Mouse (Mus musculus): ENCODE results near the gene Adamts9. TPM values are rescaled to one million over a fixed set of nuclear protein-coding genes. Genes with fewer than 3 reads are reported as not detected.

Gene Adamts9
- 6.4 and 7.2 TPM in 2 replicates for polyA plus RNA-seq (2015; fragmentation: Nextera tagmentation; extraction: Ambion mirVana)

DNA sequence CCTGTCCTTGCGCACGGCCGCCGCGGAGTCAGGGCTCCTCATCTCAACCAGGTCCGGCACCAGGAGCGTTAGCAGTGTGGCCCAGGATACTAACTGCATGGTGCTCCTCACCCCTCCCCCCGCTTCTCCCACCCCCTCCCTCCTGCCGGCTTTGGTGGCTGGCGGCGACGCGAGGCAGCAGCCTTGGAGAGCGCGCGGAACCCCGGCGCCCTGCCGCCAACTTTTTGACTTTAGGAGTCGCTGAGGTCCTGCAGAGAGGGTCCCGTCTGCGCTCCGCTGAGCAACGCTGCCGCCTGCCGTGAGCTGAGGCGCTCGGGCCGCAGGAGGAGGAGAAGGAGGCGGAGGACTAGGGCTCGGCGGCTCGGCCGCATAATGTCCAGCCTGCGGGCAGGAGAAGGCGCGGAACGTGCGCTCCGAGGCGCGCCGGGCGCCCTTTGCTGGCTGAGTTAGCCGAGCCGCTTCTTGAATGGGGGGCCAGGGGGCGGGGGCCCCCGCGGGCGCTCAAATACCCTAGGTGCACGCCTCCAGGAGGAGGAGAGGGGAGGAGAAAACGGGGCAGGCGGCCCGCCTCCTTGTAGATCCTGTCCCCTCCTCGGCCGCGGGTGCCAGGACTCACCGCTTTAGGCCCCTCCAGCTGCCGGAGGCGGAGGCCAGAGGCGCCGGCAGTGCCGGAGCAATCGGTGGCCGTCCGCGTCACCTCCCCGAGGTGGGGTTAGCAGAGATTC is at the start of gene Adamts9:
Gene Adamts9 (minus strand): TSS at position 436 of the 725 bp plus-strand sequence.
- Histone ChIP-seq H3K4me3 (ENCODE audit: low read depth, low read length) (peak within 1 kb of the TSS; percentile 70), H3K4me2 (replicated peaks; ENCODE audit: low read depth, low read length) (peak within 1 kb of the TSS; percentile 85), H3K36me3 (ENCODE audit: insufficient read depth, low read length) (no peaks in the 10 kb centered on the region), H3K9ac (replicated peaks; ENCODE audit: low read depth) (peak within 1 kb of the TSS; percentile 77), H3K27ac (ENCODE audit: low read length) (peak within 1 kb of the TSS; percentile 90), H3K4me1 (ENCODE audit: insufficient read depth, low read depth, low read length) (peaks cover 5% of the 10 kb centered on the region; the same call in 1 of the 2 replicates), H3K9me3 (ENCODE audit: low read length) (no peaks in the 10 kb centered on the region), H3K27me3 (replicated peaks; ENCODE audit: insufficient read depth, low read length) (no peaks in the 10 kb centered on the region)
- DNase-seq (ENCODE audit: low spot score) = peak; percentile 97
- peak; percentile 80 for ATAC-seq
- WGBS = under 1% methylated on average over 58 of the region's 68 CpGs
- TF ChIP-seq EP300 (IDR thresholded peaks at IDR 0.05) = peak; percentile 49; the same call in 1 of the 2 replicates
- TF ChIP-seq CTCF (IDR thresholded peaks at IDR 0.05) = peak; percentile 45

DNA sequence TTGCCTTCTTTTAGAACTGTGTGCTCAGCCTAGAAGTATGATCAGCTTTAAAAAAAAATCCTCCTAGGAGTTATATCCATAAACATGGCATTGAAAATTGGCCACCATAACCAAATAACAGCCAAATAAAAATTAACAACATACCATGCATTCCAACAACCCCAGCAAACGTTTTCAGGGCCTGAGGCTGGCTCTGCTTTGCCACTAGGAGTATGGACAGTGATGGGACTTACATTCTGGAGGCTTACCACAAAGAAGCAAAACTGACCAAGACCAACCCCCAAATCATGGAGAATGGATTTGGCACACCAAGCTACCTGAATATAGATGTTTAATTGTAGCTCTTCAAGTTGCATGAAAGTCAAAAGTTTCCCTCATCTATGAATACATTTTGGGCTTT is 48.3 kb upstream of the Adamts9 start:
- Histone ChIP-seq H3K27me3 (replicated peaks; ENCODE audit: insufficient read depth, low read length) (no peaks in the 10 kb centered on the region), H3K9me3 (ENCODE audit: low read length) (no peaks in the 10 kb centered on the region), H3K36me3 (ENCODE audit: insufficient read depth, low read length) (no peaks in the 10 kb centered on the region), H3K27ac (ENCODE audit: low read length) (no peak overlapping the region), H3K4me2 (replicated peaks; ENCODE audit: low read depth, low read length) (no peak overlapping the region), H3K9ac (replicated peaks; ENCODE audit: low read depth) (no peak overlapping the region), H3K4me3 (ENCODE audit: low read depth, low read length) (no peak overlapping the region), H3K4me1 (ENCODE audit: insufficient read depth, low read depth, low read length) (peaks cover 8% of the 10 kb centered on the region; the same call in 1 of the 2 replicates)
- TF ChIP-seq CTCF (IDR thresholded peaks at IDR 0.05) = no peak
- TF ChIP-seq EP300 (IDR thresholded peaks at IDR 0.05) = no peak
- 7% methylated on average over 1 of the region's 1 CpGs for WGBS
- DNase-seq (ENCODE audit: low spot score) = no peak
- no peak for ATAC-seq

DNA sequence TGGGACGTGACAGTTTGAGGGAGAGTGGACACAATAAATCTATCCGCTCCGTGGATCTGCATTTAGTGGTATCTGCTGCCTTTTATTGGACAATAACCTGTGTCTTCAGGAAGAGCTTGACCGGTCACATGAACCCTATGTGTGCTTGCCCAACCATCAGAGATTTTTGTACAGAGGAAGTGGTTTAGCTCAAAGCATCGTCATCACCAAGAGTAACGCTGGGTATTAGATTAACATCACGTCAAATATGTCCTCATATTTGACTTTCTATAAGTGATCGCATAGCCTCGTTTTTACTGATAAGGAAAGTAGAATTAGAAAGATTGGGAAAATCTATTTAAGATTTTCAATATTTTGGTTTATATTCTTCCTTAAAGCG is 45.3 kb upstream of the Adamts9 start:
- no peaks in the 10 kb centered on the region for H3K9me3 ChIP-seq (ENCODE audit: low read length)
- H3K4me1 ChIP-seq (ENCODE audit: insufficient read depth, low read depth, low read length) = peaks cover 8% of the 10 kb centered on the region; the same call in 1 of the 2 replicates
- whole genome bisulfite sequencing = 55% methylated on average over 10 of the region's 10 CpGs
- DNase-seq (ENCODE audit: low spot score) = peak; percentile 18
- H3K27me3 ChIP-seq (replicated peaks; ENCODE audit: insufficient read depth, low read length) = no peaks in the 10 kb centered on the region
- no peak overlapping the region for H3K4me3 ChIP-seq (ENCODE audit: low read depth, low read length)
- H3K4me2 ChIP-seq (replicated peaks; ENCODE audit: low read depth, low read length) = peak overlapping the region; percentile 22; the same call in 1 of the 2 replicates
- ATAC-seq = peak; percentile 23; the same call in 1 of the 2 replicates
- no peak for TF ChIP-seq CTCF (IDR thresholded peaks at IDR 0.05)
- 0 out of 2 replicates have a peak, but pooled peaks have one; percentile 1 for TF ChIP-seq EP300 (IDR thresholded peaks at IDR 0.05)
- H3K36me3 ChIP-seq (ENCODE audit: insufficient read depth, low read length) = no peaks in the 10 kb centered on the region
- H3K9ac ChIP-seq (replicated peaks; ENCODE audit: low read depth) = no peak overlapping the region
- H3K27ac ChIP-seq (ENCODE audit: low read length) = no peak overlapping the region

DNA sequence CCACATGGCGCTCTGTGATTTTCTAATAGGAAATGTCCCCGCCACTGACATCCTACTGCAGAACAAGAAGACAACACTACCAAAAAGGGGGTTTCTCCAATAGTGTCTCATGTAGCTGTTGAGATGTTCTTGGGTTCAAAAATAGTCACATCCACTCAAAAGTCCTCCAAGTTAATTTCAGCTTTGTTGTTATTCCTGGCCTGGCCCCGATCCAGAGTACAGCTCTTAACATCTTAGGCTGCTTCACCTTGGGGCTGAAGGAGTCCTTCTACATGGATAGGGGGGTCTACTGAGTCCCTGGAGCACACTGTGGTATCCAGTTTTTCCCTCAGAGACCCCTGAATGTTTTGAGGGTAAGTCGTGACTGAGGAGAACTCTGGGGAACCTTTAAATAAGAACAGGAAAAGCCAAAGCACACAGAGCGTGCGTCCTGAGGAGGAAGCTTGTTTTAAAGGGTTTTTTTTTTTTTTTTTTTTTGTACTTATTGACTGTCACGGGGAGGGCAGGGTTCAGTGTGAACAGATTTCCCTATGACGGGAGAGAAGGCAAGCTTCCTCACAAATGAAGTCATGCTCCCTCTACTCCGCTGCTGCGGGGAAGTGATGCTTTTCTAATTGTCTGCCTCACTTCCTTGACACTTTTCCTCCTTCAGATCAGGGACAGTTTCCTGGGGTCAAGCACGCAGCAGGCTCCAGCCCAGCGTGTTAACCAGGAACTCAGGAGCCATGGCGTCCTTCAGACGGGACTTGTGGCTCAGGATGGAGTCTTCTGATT is 44.7 kb upstream of the Adamts9 start:
- peak; percentile 66 for DNase-seq (ENCODE audit: low spot score)
- H3K27ac ChIP-seq (ENCODE audit: low read length) = peak overlapping the region; percentile 43; the same call in 1 of the 2 replicates
- ATAC-seq = peak; percentile 77

DNA sequence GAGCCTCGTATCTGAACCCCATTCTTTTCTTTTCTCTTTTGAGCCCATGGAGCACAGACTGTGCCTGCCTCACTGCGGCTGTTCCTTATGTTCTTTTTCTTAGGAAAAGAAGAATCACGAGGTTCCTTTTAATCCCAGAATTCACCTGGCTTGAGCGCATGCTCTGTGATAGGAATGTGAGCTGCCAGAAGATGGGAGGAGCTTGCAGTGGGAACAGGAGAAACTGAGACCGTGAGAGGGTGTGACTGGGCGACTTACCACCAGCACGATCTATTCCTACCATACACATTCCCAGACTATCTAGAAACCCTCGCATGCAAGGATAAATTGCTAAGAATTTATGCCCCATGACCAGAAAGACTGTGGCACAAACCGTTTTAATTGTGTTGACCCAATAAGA is 44.1 kb upstream of the Adamts9 start:
- ATAC-seq = peak; percentile 29; the same call in 1 of the 2 replicates
- whole genome bisulfite sequencing = 70% methylated on average over 9 of the region's 9 CpGs
- peak overlapping the region; percentile 22 for H3K4me2 ChIP-seq (replicated peaks; ENCODE audit: low read depth, low read length)
- H3K36me3 ChIP-seq (ENCODE audit: insufficient read depth, low read length) = no peaks in the 10 kb centered on the region
- peak overlapping the region; percentile 8; the same call in 1 of the 2 replicates for H3K4me3 ChIP-seq (ENCODE audit: low read depth, low read length)
- H3K9me3 ChIP-seq (ENCODE audit: low read length) = no peaks in the 10 kb centered on the region
- no peak overlapping the region for H3K27ac ChIP-seq (ENCODE audit: low read length)
- DNase-seq (ENCODE audit: low spot score) = peak; percentile 53
- H3K4me1 ChIP-seq (ENCODE audit: insufficient read depth, low read depth, low read length) = peaks cover 8% of the 10 kb centered on the region; the same call in 1 of the 2 replicates
- no peak overlapping the region for H3K9ac ChIP-seq (replicated peaks; ENCODE audit: low read depth)
- H3K27me3 ChIP-seq (replicated peaks; ENCODE audit: insufficient read depth, low read length) = no peaks in the 10 kb centered on the region
- no peak for TF ChIP-seq EP300 (IDR thresholded peaks at IDR 0.05)
- TF ChIP-seq CTCF (IDR thresholded peaks at IDR 0.05) = no peak

More for the DNA sequence above, 44.7 kb upstream of the Adamts9 start:
- H3K36me3 ChIP-seq (ENCODE audit: insufficient read depth, low read length) = no peaks in the 10 kb centered on the region
- H3K9ac ChIP-seq (replicated peaks; ENCODE audit: low read depth) = no peak overlapping the region
- no peaks in the 10 kb centered on the region for H3K9me3 ChIP-seq (ENCODE audit: low read length)
- peak overlapping the region; percentile 22 for H3K4me2 ChIP-seq (replicated peaks; ENCODE audit: low read depth, low read length)
- 25% methylated on average over 14 of the region's 14 CpGs for WGBS
- no peak for TF ChIP-seq CTCF (IDR thresholded peaks at IDR 0.05)
- peak; percentile 53 for TF ChIP-seq EP300 (IDR thresholded peaks at IDR 0.05)
- H3K27me3 ChIP-seq (replicated peaks; ENCODE audit: insufficient read depth, low read length) = no peaks in the 10 kb centered on the region
- peaks cover 8% of the 10 kb centered on the region; the same call in 1 of the 2 replicates for H3K4me1 ChIP-seq (ENCODE audit: insufficient read depth, low read depth, low read length)
- no peak overlapping the region for H3K4me3 ChIP-seq (ENCODE audit: low read depth, low read length)

DNA sequence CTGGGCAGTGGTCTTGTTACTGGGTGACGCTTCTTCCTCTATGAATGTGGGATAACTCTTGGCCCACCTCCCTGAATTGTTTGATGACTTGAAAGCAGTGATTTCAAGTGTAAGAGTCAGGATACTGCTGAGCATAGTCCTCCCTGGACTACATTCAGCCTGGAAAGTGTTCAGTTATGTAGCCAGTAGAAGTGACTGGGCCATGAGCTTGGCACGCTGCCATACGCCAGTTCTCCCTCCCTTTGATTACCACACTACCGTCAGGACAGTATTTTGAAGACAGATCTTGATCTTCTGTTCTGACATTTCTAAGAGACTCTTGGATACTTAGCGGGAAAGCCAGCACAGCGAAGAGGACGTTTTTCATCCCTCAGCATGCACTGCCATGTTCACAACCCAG is 40.1 kb upstream of the Adamts9 start:
- H3K9me3 ChIP-seq (ENCODE audit: low read length) = no peaks in the 10 kb centered on the region
- H3K27me3 ChIP-seq (replicated peaks; ENCODE audit: insufficient read depth, low read length) = no peaks in the 10 kb centered on the region
- no peak overlapping the region for H3K4me2 ChIP-seq (replicated peaks; ENCODE audit: low read depth, low read length)
- TF ChIP-seq EP300 (IDR thresholded peaks at IDR 0.05) (no peak), CTCF (IDR thresholded peaks at IDR 0.05) (no peak)
- H3K4me3 ChIP-seq (ENCODE audit: low read depth, low read length) = no peak overlapping the region
- peaks cover 4% of the 10 kb centered on the region; the same call in 1 of the 2 replicates for H3K4me1 ChIP-seq (ENCODE audit: insufficient read depth, low read depth, low read length)
- no peaks in the 10 kb centered on the region for H3K36me3 ChIP-seq (ENCODE audit: insufficient read depth, low read length)
- no peak overlapping the region for H3K27ac ChIP-seq (ENCODE audit: low read length)
- H3K9ac ChIP-seq (replicated peaks; ENCODE audit: low read depth) = no peak overlapping the region
- 49% methylated on average over 7 of the region's 7 CpGs for WGBS
- ATAC-seq = peak; percentile 43
- DNase-seq (ENCODE audit: low spot score) = peak; percentile 79

Data from lung, postnatal 0 days (tissue).